Mouse (Mus musculus) embryo, embryonic 10 days (tissue): Measurements from ENCODE around the gene Fdxacb1.

ENCODE experiments used
- DNase-seq: peaks from one replicate; pipeline ENCODE4 v3.0.0-alpha.2; 2015; ENCODE audit warnings: low spot score

Fdxacb1 gene

GRCm38 (mm10) chr9:50803055-50803671, 35.1 kb downstream of the Fdxacb1 start:
- DNase-seq: no peak

- DNase-seq: no peak
Measured at GRCm38 (mm10) chr9:50808471-50808870, 40.4 kb downstream of the Fdxacb1 start.

DNA sequence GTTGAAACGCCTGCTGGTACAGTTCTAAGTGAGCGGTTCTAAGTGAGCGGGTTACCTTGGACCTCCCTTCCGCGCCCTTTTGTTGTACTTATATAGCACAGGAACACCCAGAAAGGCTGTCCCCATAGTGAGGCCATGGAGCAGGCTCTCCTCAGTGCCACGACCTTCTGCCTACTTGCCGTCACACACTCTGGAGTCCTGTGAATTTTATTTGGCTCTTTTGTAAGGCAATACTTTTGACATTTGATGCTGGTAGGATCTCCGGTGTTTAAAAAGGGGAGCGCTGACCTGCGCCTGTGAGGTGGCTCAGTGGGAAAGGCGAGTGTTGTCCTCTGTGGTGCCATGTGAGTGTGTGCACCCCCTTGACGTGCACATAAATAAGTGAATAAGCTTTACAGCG, 41.1 kb downstream of the Fdxacb1 start:
- DNase-seq: no peak

GRCm38 (mm10) chr9:50811187-50811586, 43.2 kb downstream of the Fdxacb1 start:
- DNase-seq: no peak

GRCm38 (mm10) chr9:50811746-50812145, 43.7 kb downstream of the Fdxacb1 start:
- DNase-seq: no peak

GRCm38 (mm10) chr9:50813796-50814195, 45.8 kb downstream of the Fdxacb1 start:
- no peak for DNase-seq

DNA sequence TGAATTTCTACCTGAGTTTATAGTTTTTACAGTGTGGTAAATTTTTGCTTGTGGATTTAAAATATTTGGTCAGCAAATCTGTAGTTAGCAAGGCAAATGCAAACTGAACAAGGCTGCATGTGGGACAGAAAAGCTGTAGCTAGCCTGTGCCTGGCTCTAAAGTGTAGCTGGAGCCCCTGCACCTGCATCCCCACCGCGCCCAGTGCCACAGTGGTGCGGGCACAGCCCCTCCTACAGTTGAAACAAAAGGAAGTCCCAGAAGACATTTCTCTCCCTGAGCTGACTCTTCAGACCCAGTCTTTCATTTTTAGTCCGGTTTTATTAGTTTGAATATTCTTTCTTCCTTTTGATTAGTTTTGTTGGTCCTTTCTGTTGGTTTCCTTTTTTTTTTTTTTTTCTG, 47.6 kb downstream of the Fdxacb1 start:
- no peak for DNase-seq

- no peak for DNase-seq
Measured at GRCm38 (mm10) chr9:50816512-50816911, 48.5 kb downstream of the Fdxacb1 start.

DNA sequence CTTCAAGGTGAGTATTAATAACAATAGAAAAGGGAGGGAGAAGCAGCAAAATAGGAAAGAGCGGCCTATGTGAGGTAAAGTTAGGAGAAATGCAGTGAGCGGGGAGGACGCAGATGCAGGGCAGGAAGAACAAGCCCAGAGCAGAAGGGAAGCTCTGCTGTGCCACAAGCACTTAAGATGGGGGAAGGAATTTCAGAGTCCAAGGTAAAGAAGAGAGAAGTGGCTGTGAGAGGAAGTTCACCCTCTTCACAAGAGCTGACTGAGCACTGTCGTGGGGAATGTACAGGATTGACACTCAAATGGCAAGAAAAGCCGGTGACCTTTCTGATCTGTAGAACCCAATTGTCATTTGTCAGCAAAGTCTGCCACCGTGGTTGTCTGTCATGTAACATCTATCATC, 50.0 kb downstream of the Fdxacb1 start:
- DNase-seq: no peak

DNA sequence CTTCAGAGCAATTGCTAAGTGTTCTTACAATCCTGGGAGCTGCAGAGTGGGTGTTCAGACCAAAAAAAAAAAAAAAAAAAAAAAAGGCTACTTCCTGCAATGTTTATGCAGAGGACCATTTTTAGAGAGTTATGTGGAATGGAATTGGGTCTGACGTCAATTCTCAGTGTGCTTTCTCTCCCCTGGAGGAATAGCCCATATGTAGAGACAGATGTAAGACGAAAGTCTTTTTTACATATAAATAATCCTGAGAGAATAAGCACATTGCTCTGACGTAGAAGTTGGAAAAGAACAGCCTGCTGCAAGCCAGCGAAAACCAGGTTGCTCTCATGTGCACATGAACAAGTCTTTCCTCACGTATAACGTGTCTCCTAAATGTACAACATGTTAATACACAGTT, 51.7 kb downstream of the Fdxacb1 start:
- DNase-seq: no peak

- DNase-seq: no peak
Measured at GRCm38 (mm10) chr9:50821651-50822050, 53.6 kb downstream of the Fdxacb1 start.

DNA sequence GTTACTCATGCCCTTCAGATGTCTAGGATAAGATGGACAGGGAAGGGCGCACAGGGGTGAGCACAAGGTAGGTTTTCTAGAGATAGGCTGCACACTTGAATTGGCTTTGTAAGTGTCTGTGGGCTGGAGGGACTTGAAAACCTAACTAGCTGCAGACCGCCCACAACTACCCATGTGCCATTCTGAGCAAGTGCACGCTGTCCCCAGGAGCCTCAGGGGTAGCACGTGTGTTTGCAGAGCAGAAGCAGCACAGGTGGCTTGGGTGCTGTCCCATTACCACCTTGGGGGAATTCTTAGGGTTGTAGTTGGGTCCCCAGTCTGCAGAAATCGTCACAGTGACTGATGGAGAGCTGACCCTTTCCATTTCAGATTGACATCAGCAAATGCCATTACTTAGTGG, 54.2 kb downstream of the Fdxacb1 start:
- no peak for DNase-seq
